Mouse (Mus musculus): ENCODE measurements around the gene Gxylt2.

Gxylt2 gene

GRCm38 (mm10) chr6:100799766-100800165 lies 95.2 kb downstream of the Gxylt2 start:
- DNase-seq (ENCODE audit: low read depth): no peak

- DNase-seq (ENCODE audit: low read depth): peak; percentile 95
Measured at GRCm38 (mm10) chr6:100800497-100800955, 96.0 kb downstream of the Gxylt2 start.

- DNase-seq (ENCODE audit: low read depth): no peak
Measured at GRCm38 (mm10) chr6:100802381-100803083, 98.0 kb downstream of the Gxylt2 start.

- no peak for DNase-seq (ENCODE audit: low read depth)
Measured at GRCm38 (mm10) chr6:100803250-100803649, 98.7 kb downstream of the Gxylt2 start.

GRCm38 (mm10) chr6:100807187-100807586 lies 102.7 kb downstream of the Gxylt2 start:
- no peak for DNase-seq (ENCODE audit: low read depth)

GRCm38 (mm10) chr6:100807746-100808145 lies 103.2 kb downstream of the Gxylt2 start:
- DNase-seq (ENCODE audit: low read depth): no peak

- DNase-seq (ENCODE audit: low read depth): no peak
Measured at GRCm38 (mm10) chr6:100808221-100808778, 103.8 kb downstream of the Gxylt2 start.

GRCm38 (mm10) chr6:100810117-100810516 lies 105.6 kb downstream of the Gxylt2 start:
- no peak for DNase-seq (ENCODE audit: low read depth)

GRCm38 (mm10) chr6:100811731-100812130 lies 107.2 kb downstream of the Gxylt2 start:
- no peak for DNase-seq (ENCODE audit: low read depth)

GRCm38 (mm10) chr6:100821367-100821766 lies 116.8 kb downstream of the Gxylt2 start:
- no peak for DNase-seq (ENCODE audit: low read depth)

GRCm38 (mm10) chr6:100823356-100823755 lies 118.8 kb downstream of the Gxylt2 start:
- DNase-seq (ENCODE audit: low read depth): peak; percentile 63

GRCm38 (mm10) chr6:100824381-100824965 lies 119.9 kb downstream of the Gxylt2 start:
- DNase-seq (ENCODE audit: low read depth): peak; percentile 29

GRCm38 (mm10) chr6:100826046-100826445 lies 121.5 kb downstream of the Gxylt2 start:
- no peak for DNase-seq (ENCODE audit: low read depth)

- no peak for DNase-seq (ENCODE audit: low read depth)
Measured at GRCm38 (mm10) chr6:100828565-100828964, 124.0 kb downstream of the Gxylt2 start.

- no peak for DNase-seq (ENCODE audit: low read depth)
Measured at GRCm38 (mm10) chr6:100829770-100830169, 125.2 kb downstream of the Gxylt2 start.

- DNase-seq (ENCODE audit: low read depth): no peak
Measured at GRCm38 (mm10) chr6:100831188-100831587, 126.7 kb downstream of the Gxylt2 start.

- no peak for DNase-seq (ENCODE audit: low read depth)
Measured at GRCm38 (mm10) chr6:100831751-100832150, 127.2 kb downstream of the Gxylt2 start.

- DNase-seq (ENCODE audit: low read depth): peak; percentile 98
Measured at GRCm38 (mm10) chr6:100833355-100833754, 128.8 kb downstream of the Gxylt2 start, which contains the start of gene Ppp4r2. Ppp4r2 (plus strand) TSS chr6:100833622.

- DNase-seq (ENCODE audit: low read depth): peak; percentile 66
Measured at GRCm38 (mm10) chr6:100833811-100834481, 129.4 kb downstream of the Gxylt2 start.

- DNase-seq (ENCODE audit: low read depth): no peak
Measured at GRCm38 (mm10) chr6:100834489-100835160, 130.1 kb downstream of the Gxylt2 start.

- no peak for DNase-seq (ENCODE audit: low read depth)
Measured at GRCm38 (mm10) chr6:100845058-100845457, 140.5 kb downstream of the Gxylt2 start.

- DNase-seq (ENCODE audit: low read depth): no peak
Measured at GRCm38 (mm10) chr6:100847264-100847663, 142.7 kb downstream of the Gxylt2 start.

Measured in NIH3T3 (cell line).